Mouse (Mus musculus) cerebellum, adult 18-20 months (tissue): ENCODE data around the gene Fam32a.

Experiments used
- DNase-seq, 2 experiments: peaks; one replicate each; pipeline ENCODE4 v3.0.0; 2021

Gene Fam32a

DNA sequence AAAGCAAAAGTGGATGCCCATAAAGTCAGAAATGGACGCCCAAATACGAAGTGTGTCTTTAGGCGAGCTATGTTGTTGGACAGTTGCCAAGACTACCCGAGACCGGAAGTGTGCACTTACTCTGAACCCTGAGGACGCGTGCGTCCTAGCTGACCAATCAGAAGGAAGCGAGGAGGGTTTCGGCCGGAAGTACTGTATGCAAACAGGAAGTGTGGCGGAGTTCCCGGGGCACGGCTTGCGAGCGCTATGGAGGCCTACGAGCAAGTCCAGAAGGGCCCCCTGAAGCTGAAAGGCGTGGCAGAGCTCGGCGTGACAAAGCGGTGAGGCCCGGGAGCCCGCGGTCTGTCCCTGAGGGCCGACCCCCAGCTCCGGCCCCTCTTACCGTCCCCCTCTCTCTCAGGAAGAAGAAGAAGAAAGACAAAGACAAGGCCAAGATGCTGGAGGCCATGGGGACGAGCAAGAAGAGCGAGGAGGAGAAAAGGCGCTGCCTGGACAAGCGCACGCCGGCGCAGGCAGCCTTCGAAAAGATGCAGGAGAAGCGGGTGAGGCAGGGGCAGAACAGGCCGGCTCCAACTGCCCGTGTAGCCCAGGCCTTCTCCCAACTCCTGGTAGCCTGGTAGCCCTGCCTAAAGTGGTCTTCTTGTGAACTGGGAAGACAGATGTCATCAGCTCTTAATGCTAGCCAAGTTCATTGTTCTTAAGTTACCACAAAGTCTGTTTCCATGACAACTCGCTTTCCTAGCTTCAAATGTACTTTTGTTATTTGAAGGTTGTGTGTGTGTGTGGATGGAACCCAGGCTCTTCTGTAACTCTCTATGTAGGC, at the start of gene Fam32a:
Gene Fam32a, plus strand, starts transcription at position 190 of the 823 bp plus-strand sequence.
- DNase-seq = peak; percentile 85 to 90

DNA sequence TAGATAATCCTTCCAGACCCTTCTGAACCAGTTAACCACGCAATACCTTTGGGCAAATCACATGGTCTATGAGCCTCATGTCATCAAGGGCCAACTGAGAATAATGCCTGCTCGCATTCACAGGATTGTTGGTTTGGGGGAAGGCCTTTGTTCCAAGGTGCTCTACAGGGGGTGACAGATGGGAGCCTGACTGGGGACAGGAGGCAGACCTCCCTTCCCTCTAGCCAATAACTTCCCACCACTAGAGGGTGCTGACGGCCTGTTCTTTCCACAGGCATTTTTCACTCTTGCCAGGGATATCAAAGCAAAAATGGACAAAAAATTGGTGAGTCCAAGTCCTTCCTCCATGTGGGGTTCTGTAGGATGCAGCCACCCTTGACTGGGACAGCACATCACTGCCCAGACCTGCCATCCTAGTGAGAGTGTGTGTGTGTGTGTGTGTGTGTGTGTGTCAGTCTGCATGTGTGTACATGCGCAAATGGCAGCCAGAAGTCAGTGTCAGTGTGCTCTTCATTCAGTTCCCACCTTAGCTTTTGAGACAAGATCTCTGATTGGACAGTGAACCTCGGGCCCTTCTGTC, 42.1 kb upstream of the Fam32a start:
- peak; percentile 78 to 80 for DNase-seq

DNA sequence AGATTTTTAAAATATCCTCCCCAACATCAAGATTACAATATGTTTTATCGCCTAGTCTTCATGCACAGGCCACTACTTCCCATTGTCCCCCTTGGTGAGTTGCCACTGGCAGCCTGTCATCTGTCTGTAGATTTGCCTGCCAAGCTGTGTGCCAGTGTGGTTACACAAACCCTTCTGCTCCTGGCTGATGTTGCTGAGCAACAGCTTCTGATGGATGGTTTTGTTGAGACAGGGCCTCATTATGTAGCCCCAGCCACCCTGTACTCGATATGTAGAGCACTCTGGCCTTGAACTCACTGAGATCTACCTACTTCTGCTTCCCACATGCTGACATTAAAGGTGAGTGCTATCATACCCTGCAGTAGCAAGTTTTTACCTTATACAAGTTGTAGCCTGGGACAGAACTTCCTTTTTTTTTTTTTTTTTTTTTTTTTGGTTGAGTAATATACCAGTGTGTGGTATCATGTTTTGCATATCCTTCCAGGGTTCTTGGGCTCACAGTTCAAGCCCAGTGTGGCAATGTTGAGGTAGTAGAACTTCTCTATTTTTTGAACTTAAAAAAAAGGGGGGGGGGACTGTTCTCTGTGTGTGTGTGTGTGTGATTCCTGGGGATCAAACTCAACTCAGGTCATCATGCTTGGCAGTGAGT, 35.9 kb upstream of the Fam32a start:
- DNase-seq = no peak

DNA sequence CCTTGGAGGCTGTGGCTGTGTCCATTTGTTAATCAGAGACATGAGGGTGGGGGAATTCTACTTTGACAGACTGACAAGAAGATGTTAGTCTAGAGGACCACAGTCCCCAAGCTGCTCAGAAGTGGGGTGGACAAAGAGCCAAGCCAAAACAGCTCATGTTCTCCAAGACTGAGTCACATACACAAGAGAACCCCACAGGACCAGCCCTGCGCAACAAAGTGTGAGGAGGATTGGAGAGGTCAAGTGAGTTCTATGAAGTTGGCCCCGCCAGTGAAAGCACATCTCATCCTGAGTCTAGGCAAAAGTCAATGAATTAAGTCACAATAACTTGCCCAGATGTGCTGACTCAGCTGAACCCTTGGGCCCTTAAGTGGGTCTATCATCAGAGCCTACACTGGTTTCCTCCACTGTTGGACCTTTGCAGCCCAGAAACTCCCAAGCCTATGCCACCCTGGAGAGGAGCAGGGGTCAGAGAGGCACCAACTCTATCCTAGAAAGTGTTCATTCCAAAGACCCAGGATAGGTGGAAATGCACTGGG, 31.7 kb upstream of the Fam32a start:
- no peak for DNase-seq

DNA sequence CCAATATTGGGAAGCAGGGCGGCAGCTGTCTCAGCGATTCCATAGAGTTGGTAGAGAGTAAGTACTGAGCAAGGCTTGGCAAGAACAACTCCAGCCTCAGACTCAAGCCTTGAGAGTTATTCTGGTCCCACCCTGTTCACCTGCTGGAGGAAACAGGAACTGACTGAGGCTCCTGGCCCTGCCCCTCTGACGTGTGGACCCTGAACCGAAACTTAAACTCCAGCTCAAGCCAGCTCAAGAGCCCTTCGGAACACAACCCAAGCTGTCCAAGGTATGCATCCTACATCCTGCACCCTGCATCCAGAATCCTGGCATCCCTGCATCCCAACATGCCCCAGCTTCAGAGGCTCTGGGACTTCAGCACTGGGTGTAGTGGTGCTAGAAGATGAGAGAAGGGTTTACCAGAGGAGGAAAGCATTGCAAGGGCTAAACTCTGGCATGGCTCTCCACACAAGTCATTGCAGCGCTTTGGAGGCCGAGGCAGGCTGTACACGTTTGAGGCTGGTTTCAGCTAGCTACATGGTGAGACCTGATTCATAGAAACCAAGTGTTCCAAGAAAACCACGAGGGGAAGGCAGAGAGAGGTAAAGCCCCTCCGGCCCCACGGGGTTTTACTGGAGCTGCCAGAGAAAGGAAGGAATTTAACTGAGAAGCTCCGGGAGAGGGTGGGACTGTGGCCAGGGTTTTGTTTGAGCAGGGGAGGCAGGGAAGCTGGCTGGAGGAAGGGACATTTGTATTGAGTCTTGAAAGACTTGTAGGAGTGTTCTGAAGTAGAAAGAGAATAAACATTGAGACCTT, 29.9 kb upstream of the Fam32a start, which contains the start of gene Hsh2d:
Gene Hsh2d, plus strand, starts transcription at position 222 of the 798 bp plus-strand sequence.
- no peak for DNase-seq

DNA sequence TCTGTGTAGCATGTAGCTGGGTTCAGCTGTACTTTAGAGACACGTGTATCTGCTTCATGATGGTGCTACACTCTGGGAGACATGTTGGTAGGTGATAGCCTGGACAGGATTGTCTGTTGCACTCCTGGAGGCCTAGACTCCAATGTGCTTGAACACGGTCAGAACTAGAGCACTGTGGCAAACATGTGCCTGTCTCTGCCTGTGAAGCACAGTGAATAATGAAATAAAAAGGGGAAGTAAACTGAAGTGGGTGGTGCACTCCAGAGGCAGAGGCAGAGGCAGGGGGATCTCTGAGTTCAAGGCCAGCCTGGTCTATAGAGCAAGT, 29.4 kb upstream of the Fam32a start:
- no peak for DNase-seq

DNA sequence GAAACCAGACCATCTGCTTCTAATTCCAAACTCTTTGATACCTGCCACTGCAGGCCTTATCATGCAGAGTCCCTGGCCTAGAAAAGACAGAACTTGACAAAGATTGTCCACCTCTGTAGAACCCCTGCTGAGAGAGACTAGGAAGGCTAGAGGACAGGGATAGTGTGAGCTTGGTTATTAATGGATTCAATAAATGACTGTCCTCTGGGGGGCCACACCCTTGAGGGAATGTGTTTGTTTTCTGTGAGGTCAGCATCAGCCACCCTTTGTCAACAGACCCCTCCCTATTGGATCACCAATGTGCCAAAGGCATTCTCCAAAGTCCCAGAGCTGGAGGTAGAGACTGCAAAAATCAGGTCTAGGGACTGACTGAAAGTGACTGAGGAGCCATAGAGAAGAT, 27.5 kb upstream of the Fam32a start:
- no peak for DNase-seq

DNA sequence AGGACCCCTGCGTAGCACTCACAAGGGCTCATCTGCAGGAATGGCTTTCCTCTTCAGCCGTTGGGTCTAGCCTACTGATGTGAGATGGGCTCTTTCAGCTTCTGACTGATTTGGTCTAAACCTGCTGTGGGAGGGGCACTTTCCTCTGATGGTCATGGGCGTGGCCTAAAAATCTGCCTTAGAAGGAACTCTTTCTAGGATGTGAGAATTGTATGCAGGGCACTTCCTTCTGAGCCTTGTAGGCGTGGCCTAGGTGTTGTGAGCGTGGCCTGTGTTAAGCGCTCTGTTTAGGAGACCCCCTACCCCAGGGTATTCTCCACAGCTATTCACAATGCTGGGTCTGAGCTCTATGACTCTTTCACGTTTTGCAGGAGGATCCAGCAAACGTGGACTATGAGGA, 21.5 kb upstream of the Fam32a start:
- DNase-seq = no peak

DNA sequence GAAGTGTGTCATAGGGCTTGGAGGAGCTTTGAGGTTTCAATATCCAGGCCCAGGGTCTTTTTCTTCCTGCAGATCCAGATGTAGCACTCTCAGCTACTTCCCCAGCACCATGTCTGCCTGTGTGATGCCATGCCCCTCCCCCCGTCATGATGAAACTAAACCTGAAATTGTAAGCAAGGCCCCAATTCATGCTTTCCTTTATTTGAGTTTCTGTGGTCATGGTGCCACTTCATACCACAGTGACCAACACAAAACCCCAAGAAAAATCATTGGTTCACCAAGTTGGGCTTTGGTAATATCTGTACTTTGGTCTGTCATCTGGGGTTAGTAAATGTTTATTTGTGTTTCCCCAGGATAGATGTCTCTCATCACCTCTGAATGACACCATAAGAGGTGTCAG, 10.9 kb upstream of the Fam32a start:
- DNase-seq = no peak

DNA sequence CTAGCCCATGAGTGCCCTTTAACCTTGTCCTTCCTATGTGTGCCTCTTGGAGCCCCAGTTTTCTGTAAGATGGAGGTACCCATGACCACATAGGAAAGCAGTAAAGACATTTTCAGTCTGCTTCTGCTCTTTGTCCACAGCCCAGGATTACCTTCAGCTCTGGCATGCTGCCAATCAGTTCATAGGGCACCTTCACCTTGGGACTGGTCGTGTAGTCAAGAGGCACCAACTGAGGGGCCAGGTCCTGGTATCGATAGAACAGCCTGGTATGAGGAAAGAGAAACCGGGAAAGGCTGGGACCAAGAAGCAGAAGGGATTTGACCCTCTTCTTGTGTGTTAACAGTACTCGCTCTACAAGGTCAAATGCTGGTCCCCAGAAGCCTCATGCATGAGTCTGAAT, 9.3 kb upstream of the Fam32a start:
- DNase-seq = no peak

DNA sequence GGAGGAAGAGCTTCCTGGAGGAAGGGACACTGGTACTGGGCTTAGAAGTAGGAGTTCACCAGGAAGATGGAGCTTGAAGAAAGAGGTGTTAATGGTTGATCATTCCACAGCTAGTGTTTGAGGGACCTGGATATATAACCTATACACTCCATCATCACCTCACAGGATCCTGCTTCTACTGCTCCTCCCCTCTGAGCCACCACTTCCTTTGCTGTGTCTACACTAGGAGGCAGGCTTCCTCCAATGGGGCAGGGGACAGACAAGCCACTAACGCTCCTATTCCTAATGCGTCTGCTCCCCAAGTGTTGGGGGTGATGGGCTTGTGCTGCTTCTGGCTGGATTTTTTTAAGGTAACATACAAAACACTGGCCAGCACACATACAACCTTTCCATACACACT, 8.8 kb upstream of the Fam32a start:
- DNase-seq = no peak

DNA sequence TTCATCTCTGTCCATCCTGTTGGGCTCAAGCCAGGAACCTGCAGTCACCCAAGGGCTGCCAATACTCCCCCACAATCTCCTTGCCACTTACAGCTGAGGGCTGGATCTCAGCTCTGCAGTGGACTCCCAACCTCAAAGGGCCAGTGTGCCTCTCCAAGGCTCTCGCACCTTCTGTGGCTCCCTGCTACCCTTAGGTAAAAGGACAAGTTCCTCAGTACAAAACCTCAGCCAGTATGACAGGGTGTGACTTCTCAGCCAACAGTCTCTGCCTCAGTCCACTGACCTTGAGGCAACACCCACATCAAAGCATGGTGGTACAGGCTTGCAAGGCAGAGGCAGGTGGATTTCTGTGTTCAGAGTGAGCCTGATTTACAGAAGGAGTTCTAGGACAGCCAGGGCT, 7.7 kb upstream of the Fam32a start:
- DNase-seq = no peak

DNA sequence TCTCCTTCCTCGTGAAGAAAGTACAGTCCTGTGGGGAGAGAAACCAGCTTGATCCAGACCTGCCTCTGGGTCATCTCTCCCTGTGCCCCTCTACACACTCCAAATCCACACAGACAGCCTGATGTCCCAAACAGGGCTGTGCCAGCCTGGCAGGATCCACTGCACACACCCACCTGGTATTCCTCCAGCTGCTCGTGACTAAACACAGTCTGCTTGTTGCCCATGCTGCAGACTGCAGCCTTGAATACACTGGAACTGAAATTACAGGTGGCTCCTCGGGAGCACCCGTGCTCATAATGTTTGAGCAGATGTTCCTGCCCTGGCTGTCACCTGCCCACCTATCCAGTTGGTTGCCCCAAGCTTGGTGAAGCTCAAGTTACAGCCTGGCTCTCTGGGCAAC, 6.8 kb upstream of the Fam32a start, which contains the start of gene Cib3:
Gene Cib3, minus strand, starts transcription at position 87 of the 400 bp plus-strand sequence.
- DNase-seq = no peak

DNA sequence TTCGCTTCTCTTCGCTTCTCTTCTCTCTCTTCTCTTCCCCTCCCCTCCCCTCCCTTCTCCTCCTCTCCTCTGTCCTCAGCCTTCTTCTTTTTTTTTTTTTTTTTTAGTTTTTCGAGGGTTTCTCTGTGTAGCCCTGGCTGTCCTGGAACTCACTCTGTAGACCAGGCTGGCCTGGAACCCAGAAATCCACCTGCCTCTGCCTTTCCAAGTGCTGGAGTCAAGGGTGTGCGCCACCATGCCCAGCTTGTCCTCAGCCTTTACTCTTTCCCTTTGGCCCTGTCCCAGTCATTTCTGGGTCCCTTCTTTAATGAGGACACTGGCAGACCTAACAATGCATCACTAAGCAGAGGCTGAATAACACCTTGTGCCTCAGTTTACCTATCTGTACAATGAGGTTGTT, 6.0 kb upstream of the Fam32a start, which contains the start of gene Gm11034:
Gene Gm11034, minus strand, starts transcription at position 101 of the 400 bp plus-strand sequence.
- DNase-seq = no peak

DNA sequence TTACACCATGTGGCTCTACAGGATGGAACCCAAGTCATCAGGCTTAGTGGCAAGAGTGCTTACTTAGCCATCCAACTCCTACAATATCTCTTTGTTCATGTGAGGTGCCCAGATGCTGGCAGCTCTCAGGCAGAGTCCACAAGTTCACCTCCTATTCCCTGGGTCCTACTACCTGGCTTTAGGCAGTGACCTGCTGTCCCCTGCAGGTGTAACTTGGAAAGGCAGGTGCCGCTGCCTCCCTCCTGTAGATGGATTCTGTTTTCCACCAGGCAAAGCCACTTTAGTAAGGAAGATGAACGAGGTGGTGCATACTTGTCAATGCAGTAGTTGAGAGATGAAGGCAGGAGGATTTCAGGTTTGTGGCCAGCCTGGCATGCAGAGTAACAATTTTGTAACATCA, 4.5 kb upstream of the Fam32a start:
- DNase-seq = no peak

DNA sequence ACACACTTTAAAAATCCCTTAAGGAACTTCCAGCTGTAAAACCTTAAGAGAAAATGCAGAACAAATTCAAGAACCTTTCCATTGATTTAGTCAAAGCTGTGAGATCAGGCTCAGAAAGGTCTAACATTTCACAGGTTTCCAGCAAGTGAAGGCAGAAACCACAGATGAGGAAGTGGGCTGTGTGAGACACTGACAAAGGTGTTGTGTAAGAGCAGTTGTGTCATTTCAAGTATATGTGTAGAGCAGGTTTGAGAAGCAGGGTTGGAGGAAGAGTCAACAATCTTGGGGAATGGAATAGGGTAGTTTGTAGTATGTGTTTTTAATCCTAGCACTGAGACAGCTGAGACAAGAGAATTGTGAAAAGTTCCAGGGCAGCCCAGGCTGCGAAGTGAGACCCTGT, 3.7 kb upstream of the Fam32a start:
- no peak for DNase-seq

DNA sequence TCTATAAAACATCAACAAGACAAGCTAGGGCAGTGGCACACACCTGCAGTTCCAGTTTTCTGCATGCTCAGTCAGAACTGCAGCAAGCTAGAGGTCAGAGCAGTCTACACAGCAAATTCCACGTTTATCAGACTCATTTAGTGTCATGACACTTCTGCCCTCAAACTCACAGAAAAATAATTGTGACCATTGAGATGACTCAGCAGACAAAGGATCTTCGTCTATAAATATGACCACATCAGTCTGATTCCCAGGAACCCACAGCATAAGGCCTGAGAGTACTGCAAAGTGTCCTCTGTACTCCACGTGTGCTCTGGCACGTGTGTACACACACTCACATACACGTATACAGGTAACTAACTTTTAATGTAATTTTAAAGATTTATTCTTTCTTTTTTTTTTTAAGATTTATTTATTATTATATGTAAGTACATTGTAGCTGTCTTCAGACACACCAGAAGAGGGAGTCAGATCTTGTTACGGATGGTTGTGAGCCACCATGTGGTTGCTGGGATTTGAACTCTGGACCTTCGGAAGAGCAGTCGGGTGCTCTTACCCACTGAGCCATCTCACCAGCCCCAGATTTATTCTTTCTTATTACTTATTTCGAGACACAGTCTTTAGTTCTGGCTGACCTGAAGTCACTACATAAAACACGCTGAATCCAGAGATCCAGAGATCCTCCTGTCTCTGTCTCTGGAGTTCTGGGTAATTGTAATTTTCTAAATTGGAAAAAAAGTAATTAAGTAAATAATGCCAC, 569 bp upstream of the Fam32a start:
- DNase-seq = no peak

DNA sequence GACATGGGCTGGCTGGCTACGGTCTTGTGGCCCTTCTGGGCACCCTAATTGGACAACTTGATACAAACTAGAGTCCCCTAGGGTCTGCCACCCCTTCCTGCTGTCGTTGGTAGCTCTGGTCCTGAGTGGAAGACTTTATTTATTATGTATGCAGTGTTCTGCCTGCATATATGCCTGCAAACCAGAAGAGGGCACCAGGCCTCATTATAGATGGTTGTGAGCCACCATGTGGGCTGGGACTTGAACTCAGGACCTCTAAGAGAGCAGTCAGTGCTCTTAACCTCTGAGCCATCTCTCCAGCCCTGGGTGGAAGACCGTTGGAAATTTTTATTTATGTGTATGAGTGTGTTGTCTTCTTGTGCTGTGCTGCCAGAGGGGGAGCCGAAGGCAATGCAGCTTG, 1.2 kb downstream of the Fam32a start:
- no peak for DNase-seq

DNA sequence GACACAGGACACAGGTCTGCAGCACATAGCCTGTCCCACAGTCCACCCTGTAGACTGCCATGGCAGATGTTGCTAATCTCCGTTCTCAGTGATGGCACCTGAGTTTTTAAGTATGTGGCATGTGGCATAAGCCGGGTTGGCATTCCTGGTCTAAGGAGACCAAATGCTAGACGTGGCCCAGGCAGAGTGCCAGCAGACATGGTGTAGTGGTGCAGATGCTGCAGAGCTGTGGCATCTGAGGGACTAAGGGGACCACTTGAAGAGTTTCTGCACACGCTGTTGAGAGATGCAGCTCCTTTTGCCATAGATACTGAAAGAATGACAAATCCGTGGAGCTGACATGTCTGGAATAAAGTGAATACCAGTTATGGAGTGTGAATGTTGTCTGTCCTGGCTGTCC, 3.1 kb downstream of the Fam32a start:
- DNase-seq = no peak

DNA sequence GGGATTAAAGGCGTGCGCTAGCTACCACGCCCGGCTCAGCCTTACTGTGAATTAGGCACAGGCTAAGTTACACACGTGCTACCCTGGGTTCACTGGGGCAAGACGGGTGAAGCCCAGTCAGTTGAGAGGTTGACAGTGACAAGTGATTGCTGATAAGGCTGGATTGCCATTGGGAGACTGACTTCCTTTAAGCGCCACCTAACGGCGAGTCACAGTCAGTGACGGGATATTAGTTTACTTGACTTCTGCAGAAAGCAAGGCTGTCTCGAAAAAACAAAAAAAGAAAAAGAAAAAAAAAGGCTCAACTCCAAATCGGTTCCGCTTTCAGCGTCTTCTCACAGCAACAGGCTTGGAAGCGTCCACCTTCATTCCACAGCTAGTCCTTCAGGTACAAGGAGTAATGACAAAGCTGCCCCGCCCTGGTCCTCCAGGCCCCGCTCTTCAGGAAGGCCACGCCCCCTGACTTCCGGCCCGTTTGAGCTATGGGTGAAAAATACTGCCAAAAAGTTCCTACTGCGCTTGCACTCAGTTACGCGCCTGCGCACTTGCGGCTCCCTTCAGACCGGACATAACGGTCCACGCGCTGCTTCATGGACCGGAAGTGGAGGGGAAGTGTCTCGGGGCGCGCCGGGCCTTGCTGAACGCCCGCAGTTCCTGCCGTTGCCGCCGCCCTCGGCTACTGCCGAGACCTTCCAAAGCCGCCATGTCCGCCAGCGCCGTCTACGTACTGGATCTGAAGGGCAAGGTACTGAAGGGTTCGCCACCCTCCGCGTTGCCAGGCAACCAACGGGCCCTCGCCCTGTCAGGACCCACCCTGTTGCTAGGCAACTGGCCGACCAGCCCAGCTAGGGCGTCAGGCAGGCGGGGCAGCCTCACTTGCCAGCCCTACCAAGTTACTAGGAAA, 20.2 kb downstream of the Fam32a start, which contains the start of gene Ap1m1:
Gene Ap1m1, plus strand, starts transcription at position 520 of the 904 bp plus-strand sequence.
- peak; percentile 98 for DNase-seq

DNA sequence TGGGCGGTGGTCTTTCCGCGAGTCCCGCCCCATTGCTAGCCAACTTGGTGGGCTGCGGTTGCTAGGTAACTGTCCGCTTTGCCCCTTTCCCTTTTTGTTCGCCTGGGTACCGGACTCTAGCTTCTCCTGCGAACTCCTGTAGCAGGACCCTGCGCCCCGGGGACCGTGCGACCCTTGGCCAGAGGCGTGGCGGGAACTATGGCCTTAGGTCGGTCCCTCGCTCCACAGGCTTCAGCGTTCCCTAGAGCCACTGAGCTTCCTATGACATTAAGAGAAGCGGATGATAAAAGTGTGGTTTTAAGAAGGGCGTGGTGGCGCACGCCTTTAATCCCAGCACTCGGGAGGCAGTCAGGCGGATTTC, 20.9 kb downstream of the Fam32a start:
- no peak for DNase-seq
